Mouse (Mus musculus) spleen, adult 18-20 months (tissue): Measurements from ENCODE around the gene Gnao1.
A peak's percentile ranks its signal among the peaks of the same experiment; 100 is the strongest.

ENCODE experiments used
- DNase-seq, 2 experiments: peaks; one replicate each; pipeline ENCODE4 v3.0.0; 2022; ENCODE audit warnings: mixed read lengths in 2 of 2

Gnao1 gene

DNA sequence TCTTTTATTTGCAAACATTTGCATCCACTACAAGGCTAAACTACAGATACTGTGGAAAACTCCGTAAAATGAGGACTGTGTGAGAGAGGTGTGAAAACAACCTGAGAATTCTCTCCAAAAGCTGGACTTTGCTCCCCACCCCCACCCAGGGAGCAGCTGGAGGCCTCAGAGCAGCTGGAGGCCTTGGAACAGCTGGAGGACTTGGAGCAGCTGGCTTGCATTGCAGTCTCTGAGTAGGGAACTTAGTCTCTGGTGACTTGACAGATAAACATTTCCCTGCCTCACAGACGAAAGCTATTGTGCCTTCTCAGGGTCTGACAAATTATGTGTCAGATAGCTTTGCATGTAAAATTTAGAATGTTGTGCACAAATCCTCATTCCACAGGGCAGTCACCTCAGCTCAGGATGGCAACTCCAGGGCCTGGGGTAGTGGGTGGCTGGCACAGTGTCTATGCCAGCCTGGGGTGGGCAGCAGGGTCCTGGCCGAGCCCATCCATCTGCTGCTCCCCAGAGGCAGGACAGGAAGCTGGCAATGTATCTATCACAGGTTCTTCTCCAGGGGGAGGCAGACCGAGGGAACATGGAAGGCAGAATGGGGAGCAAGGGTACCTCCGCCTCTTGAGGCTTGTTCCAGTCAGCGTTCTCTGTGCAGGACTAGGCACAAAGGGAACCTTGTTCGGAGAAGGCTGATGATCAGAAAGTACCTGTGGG lies 87.2 kb downstream of the Gnao1 start:
- no peak for DNase-seq

DNA sequence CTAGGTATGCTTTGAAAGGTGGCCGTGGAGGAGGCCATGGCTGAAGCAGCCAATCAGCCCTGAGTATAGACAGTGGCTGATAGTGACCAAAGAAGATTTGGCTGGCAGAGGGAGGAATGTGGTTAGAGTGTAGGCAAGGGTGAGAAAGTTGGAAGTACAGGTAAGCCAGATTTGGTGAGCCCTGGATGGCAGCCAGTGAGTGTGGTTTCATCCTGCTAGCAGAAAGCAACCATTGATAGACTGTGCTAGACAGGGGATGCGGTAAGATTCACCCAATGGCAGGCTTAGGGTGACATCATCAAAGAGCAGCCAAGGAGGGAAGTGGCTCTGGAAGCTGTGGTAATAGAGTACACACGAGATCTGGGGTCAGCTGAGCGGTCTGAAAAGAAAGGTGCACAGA lies 88.8 kb downstream of the Gnao1 start:
- DNase-seq, result no peak

DNA sequence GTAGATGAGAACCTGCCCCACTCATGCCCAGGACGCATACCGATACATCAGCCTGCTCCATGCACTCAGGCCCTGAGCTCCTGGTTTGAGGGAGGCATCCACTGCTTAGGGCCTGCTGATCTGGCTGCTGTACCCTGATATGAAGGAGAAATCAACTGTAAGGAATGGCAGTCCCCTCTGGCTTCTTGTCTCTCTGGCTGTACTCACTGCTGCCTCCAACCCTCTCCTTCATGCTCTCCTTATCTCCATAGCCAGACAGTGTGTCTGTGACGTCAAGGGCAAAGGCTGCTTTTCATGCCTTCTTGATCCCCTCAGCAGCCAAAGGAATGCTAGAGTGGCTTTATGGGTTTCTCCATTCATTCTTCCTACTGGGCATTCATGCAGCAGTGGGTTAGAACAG lies 92.3 kb downstream of the Gnao1 start:
- no peak for DNase-seq

DNA sequence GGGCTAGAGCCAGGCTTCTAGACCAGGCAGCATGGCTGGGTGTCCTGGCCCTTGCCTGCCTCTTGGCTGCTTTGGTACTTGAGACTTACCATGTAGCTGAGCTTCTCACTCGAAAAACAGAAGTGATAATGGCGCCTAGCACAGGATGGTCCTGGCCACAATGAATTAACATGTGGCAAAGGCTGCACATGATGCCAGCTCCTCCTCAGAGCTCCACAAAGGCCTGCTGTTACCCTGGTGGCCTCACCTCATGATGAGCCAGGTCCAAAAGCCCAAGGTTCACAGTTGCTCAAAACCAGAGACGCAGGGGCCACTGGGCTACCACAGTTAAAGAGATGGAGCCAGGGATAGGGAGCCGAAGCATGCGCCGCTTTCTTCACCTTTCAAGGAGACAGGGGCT lies 97.2 kb downstream of the Gnao1 start:
- DNase-seq, result no peak

DNA sequence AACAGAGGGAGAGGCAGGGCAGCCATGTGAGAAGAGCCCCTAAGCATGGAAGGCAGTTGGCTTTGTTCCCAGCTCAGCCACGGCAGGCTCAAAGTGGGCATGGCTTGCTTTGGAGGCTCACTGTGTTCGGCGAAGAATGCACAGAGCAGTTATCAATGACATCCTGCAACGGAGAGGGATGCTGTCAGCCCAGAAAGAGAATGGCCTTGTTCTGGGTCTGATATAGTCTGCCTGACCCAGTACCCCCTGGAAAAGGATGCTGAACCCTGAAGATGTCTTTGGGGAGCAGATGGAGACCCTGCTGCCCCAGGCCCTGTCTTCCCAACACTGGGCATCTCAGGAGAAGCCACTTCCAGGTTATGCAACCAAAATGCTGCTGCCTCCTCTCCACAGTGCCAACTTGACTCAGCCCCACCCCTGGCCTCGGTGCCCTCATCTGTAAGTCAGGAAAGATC lies 98.2 kb downstream of the Gnao1 start:
- no peak for DNase-seq

DNA sequence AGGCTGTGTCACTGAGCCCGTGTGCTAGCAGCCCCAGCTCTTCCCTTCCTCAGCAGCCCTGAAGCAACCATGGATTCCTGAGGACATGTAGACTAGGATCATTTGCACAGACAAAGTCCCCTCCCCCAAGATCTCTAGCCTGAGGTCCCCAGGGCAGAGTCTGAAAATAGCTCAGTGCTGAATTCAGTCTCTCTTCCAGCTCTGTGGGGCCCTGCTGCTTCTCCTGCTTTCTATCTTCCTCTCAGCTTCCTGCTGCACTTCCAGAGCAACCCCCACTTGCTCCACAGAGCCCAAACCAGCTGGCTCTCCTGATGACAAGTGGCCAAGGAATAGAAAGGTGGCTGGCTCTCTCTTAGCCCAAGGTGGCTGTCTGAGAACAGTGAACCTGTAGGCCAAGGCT lies 98.8 kb downstream of the Gnao1 start:
- no peak for DNase-seq

DNA sequence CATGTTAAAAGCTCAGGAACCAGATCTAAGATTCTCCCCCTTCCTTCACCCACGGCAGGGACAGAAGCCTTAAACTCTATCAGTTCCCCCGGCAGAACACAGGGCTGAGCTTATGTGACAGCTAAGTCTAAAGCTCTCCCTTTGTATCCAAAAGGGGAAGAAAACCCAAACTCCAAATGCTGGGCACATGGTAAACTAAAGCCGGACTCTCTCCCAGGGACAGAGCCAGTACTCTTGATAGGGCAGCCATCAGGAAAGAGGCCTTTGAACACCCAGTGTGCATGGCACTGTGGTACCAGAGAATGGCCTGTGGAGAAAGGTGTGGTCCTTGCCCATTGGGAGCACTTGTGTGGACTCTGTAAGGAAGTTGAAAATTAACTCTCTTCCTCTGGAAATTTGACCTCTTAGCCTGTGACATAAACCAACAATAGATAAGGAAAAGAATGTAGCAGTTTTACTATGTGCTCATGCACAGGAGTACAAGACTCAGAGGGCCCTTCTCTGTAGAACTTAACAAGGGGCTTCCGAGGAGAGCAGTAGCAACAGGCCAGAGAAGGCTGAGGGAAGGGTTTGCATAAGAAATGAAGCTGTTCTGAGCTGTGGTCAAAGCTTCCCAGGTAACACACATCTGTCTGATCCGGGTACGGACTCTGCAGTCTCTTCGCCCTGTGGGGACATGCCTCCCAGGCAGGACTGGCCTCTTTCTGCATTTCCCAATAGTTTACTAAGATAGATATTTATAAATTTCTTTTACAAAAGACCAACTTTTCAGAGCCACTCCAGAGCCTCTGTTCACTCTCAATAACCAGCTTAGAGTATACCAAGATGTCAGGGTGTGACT lies 102.2 kb downstream of the Gnao1 start:
- no peak for DNase-seq

DNA sequence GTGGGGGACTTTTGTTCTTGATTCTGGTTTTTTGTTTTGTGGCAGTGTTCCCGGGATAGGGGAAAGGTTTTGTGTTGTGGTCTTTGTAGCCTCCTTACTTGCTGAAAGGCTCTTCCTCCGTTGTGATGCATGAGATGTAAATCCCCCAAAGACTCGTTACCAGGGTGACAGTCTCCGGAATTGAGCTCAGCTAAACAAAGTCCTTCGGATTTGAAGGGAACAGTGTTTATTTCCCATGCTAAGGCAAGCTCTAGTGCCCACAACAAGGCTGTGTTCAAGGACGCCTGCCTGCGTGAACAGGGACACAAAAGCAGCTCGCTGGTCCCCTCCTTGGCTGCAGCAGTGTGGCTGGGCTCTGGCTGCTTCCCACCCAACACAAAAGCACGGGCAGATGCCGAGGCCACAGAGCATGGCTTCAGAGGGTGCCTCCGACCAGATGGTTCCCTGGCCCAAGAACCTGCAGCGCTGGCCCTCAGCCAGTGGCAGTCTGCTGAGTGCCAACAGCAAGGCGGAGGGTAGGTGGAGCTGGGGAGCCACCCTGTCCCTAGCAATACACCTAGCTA lies 108.2 kb downstream of the Gnao1 start:
- DNase-seq, result no peak

DNA sequence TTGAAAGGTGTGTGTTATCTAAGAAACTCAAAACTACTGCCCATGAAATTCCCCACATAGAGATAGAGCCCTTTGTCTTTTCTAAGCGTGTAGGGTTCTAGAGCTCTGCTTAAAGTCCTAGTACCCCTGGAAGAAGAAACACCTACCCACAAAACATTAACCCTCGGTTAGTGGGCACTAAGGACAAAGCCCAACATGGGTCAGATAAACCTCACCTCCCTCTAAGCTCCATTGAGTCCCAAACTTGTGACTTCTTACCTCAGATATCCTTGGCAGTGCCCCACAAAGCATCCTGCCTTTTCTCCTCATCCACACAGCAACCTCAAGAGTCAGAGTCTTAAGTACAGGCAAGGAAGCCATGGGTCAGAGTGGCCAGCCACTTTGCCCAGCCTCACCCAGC lies 108.8 kb downstream of the Gnao1 start:
- DNase-seq, result no peak

DNA sequence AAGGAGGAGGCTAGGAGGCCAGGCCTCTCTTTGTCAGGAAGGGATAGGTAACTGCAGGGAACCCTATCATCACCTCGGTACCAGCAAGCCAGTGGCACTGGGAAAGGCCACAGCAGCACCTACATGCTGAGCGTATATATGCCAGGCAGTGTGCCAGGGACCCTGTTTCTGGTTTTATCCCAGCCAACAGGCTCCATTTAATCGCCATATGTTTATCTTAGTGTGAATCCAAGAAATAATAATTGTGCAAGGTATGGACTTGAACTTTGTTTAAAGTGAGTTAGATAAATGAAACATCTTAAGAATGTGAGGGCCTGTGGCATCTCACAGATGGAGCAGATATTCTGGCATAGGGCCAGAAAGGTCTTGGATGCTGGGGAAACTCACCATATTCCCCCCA lies 109.7 kb downstream of the Gnao1 start:
- DNase-seq, result no peak

DNA sequence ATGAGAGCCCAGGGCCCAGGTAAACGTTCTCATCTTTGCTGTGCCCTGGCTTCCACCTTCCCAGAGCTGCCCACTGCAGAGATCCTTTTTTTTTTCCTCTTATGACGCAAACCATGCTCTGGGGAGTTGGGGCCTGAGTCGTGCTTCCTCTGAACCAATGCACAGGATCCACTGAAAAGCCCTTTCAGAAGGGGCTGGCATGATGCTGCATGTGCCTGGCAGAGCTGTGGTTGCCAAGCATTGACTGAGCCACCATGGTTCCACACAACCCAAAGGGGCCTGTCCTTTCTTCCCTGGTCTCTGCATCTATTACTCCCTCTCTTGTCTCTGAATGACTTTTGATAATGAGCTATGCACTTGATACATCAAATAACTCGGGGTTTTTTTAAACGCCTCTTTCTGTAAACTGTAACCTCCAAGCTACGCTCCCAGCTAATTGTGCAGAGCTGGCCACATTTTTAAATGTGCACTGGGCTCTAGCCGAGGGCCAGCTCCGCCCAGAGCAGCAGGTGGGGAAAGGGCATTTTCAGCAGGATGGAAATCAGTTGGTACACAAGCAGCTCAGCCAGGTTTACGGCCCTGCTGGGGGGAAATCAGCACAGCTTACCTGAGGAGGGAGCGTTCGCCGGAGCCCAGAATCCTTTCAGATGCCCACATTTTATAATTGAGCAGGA lies 110.3 kb downstream of the Gnao1 start:
- DNase-seq, result no peak

DNA sequence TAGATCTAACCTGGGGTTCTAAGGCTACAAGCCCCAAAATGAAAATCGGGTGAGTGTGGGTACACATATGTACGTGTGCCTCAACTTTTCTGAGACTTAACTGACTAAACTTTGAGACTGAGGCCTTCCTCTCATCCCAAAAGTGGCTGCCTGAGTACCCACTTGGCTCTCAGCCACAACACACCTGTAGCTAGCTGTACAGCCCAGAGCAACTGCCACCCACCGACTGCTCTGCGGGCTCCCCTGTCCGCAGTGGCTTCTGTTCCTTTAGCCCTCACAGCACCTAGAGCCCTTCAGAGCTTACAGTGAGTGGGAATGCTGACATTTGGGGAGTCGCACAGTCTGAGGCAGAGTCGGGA lies 110.8 kb downstream of the Gnao1 start:
- no peak for DNase-seq

DNA sequence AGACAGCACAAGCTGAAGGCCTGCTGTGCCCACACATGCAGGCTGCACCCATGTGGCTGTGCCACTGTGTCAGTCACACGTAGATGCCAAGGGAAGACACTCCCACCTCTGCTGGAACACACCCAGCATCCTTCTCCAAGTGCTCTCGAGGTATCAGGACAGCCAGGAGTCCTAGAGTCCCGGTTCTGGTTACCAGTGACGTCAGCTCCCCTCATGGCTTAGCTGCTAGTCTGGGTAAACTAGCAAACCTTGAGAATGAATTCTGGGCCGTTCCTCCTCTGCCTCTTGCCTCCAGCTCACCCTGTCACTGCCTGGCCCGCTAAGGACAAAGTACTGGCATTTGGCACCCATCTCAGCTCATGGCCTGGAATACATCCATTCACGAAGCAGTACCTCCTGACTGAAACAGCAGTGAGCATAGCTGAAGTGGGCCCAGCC lies 114.2 kb downstream of the Gnao1 start:
- no peak for DNase-seq

DNA sequence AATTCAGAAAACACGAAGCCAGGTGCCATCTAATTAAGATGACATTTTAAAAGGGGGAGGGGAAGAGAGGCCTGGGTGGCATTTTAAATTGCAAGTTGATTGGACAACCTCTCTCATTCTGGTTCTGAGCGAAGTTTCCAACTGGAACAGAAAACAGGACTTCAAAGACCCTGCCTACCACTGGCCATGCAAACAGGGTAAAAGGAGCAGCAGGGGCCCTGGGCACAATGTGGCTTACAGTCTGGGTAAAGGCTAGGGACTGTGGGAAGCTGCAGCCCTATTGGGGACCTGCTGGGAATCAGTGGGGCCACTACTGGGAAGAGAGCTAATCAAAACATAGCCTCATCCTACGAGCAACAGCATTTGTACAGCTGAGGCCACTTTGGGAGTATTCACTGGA lies 115.7 kb downstream of the Gnao1 start:
- DNase-seq, result no peak

DNA sequence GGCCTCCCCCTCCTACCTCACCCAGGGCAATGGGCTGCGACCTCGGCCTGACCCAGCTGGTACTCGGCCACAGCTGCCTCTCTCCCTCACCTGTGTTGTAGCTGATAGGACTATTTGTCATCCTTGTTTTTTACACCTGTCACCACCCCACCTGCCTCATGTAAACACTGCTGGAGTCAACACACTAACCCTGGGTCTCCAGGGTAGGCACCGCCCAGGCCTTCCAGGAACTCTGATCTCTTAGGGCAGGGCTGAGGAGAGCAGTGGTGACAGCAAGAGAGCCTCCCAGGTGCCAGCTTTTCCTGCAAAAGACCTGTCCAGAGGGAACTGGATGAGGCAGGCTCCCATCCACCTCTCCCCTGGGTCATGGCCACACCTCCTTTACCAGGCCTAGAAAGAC lies 119.5 kb downstream of the Gnao1 start:
- DNase-seq, result no peak

DNA sequence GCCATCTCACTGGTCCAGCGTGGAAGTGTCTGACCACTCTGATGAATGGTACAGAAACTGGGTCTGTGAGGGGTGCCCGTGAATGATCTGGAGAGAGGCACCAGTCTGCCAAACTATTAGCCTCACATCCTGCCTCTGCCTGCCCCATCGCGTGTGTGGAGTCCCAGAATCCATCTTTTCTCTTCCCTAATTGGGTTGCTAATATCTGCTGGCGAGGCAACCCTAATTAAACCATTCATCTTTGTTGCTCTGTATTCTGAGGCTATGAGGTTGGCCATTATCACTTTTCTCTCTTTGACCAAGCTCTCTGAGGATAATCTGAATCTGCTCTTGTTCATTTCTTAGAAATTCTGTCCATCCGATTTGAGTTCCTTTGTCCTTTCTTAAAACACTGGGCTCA lies 121.6 kb downstream of the Gnao1 start:
- DNase-seq, result no peak

DNA sequence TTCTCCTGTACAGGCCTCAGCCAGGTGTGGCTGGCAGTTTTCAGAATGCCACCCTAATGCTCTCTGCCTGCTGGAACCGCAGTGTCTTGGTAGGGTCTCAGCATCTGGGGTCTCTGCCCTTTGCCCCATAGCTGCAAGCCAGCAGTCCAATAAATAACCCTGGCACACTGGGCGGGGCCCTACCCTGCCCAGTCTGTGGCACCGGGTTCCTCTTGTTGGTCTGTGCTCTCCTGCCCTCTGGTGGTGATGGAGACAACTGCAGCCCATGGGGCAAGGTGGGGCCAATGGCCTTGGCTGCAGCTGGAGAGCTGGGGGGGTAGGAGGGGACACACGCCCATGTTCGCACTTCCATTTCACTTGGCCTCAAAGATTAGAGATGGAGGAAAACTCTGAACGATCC lies 123.1 kb downstream of the Gnao1 start:
- DNase-seq, result peak; percentile 25 to 67

DNA sequence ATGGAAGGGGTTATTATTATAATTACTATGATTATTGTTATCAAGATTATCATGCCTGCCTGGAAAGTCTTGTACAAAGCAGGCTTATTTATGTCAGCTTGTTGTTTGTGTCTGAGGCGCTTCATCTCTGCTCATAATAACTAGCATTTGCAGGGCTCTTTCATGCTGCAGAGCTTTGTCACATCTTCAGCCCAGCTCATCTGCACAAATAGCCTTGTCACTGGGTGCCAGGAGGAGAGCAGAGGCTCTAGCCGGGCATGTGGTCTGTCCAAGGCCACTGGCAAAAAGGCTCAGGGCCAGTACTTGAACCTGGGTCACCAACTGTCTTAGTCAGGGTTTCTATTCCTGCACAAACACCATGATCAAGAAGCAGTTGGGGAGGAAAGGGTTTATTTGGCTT lies 123.5 kb downstream of the Gnao1 start:
- DNase-seq, result no peak

DNA sequence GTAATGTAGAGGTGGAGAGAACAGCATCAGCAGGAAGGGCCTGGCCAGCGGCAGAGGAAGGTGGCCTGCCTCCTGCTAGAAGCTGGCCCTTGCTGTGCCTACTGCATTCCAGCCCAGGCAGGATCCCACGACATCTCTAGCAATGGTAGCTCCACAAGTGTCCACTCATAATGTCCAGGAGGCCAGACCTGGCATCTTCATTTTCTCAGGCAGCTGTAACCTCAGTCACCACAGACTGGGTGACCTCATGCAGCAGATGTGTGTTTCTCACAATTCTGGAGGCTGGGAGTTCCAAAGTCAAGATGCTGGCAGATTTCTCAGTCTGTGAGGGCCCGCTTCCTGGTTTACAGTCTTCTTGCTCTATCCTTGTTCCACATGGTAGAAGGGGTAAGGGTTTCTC lies 128.4 kb downstream of the Gnao1 start:
- no peak for DNase-seq

DNA sequence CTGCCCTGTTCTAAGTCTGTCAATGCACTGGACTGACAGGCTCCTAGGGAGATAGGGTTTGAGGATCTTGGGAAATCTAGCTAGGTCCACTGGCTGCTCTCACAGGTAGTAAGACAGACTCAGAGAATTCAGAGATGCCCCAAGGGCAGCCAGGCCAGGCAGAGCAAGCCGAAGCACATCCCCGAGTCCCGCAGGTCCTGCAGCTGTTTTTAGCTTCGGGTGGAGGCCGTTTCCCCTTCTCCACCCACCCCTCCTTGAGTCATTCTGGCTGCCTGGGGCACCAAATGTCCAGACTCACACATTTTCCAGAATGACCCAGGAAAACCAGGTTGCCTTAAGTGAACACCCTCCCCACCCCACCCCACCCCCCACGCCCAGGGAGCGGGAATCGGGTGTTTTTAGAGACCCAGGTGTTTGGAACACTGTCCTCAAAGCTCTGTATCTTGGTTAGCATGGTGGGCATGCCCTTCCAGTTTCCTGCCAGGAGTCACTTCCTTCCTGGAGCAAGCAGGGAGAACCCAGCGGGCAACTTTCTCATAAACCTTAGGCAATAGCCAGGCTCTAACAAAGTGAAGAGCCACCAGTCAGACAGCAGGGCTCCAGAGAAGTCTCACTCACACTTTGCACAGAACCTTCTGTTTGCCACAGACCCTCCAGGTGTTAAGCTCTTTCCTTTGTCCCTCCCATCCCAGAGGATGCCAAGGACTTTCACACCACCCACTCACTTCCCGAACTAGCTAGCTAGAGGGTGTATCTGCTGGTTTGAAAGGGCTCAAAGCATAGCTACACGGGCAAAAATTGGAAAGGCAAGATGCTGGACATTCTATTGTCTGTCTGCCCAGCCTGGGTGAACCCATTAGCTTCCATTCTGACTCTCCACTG lies 131.0 kb downstream of the Gnao1 start:
- DNase-seq, result no peak

DNA sequence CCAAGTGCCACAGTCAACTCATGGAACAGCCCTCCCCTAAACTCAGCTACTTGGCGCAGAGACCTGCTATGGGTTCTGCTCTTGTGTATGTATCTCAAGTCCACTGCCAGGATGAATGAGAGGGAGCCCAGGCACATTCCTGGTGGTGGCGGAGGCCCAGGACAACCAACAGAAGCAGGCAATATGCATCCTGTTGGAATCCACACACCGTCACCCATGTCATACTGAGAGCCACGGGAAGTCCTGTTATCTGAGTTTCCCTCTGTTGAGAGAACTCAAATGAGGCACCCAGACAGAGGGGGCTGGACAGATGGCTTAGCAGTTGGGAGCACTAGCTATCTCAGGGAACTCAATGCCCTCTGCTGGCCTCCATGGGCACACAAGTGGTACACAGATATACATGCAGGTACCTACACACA lies 131.9 kb downstream of the Gnao1 start:
- DNase-seq, result no peak

DNA sequence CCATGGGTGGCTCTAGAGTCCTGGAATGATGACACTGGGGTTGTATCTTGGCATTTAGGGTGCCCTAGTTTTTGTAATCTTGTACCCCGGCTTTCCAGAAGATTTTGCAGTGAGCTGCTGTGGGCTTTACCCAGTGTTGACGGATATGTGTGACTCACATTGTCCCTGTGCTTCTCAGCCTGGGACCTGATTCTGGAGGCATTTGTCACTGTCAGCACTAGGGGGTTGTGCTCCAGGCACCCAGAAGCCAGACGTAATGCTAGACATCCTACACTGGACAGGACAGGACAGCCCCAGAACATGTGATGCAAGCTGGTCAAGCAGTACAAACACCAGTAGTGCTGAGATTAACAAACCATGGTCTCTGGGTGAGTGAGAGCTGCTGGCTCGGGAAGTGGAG lies 136.0 kb downstream of the Gnao1 start:
- no peak for DNase-seq

DNA sequence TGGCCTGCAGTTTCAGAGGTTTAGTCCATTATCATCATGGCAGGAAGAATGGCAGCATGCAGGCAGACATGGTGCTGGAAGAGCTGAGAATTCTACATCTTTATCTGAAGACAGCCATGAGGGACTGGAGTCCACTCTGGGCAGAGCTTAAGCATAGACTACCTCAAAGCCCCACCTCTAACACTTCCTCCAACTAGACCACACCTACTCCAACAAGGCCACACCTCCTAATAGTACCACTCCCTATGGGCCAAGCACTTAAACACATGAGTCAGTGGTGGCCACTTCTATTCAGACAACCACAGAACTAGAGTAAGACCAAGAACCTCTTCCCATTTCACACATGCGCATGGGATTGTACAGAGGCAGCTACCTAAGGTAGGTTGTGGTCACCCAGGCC lies 136.6 kb downstream of the Gnao1 start:
- no peak for DNase-seq
